Mouse (Mus musculus) MEL (cell line): ENCODE data around the gene Spata45.

ENCODE experiments used
- E2F4 ChIP-seq: IDR thresholded peaks from 2 replicates; pipeline ENCODE4 v1.6.1; 2011; ENCODE audit warnings: low read depth, low read length, improper control_type of control experiment, borderline replicate concordance
- EP300 ChIP-seq, 2 experiments: IDR thresholded peaks; 2 replicates each; pipeline ENCODE4 v1.6.1; 2011; ENCODE audit warnings: improper control_type of control experiment in 2 of 2, low read length in 2 of 2, low read depth in 1 of 2, mild to moderate bottlenecking in 1 of 2
- TAL1 ChIP-seq: IDR thresholded peaks from 2 replicates; pipeline ENCODE4 v1.6.1; 2012; ENCODE audit warnings: mild to moderate bottlenecking, inconsistent platforms, low read length, moderate library complexity, mixed read lengths
- TCF12 ChIP-seq: IDR thresholded peaks from 2 replicates; pipeline ENCODE4 v1.6.1; 2014; ENCODE audit warnings: low read depth, mild to moderate bottlenecking, inconsistent platforms, low read length, improper control_type of control experiment, moderate library complexity

DNA sequence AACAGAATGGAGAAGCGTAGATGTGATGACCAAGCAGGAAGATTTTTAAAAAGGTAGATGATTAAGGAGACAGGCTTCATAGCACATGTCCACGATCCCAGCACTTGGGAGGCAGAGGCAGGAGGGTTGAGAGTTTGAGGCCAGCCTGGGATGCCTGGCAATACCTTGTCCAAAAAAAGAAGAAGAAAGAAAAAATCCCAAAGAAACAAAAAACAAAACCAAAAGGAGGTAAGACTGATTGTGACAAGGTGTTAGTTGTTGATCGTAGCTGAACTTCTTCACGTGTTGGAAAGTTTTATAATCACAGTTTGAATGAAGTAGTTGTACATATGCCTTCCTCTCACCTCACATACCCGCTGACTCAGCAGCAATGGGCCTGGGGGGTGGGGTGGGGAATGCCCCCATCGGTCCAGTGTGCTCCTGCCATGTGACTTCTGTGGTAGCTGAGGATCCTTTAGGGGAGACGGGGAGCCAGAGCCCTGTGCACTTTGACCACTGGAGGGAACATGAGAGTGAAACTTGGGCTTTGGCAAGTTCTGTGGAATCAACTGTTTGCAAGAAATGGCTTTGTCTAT is 50.0 kb downstream of the Spata45 start:
- TF ChIP-seq E2F4 (no peak), EP300 (IDR thresholded peaks at IDR 0.05; ENCODE audit: low read depth in 1 of 2, low read length in 2 of 2) (no peak), TAL1 (no peak), TCF12 (no peak)
